Mouse (Mus musculus) ES-Bruce4 (cell line): ENCODE measurements around the gene Vmn1r8.
"Not testable (repeated sequence)": the region's sequence is repeated elsewhere in the genome, so short reads cannot be mapped to it uniquely, and the experiment has no call there.

ENCODE experiments used
- CTCF ChIP-seq: IDR thresholded peaks from one replicate; pipeline ENCODE4 v1.8.1; 2011; ENCODE audit warnings: low read depth, low read length
- POLR2A ChIP-seq: IDR thresholded peaks from one replicate; pipeline ENCODE4 v1.8.1; 2011; ENCODE audit warnings: low read length; ENCODE audit not compliant: insufficient read depth

GRCm38 (mm10) chr6:57025224-57025623, 6.9 kb upstream of the Vmn1r8 start, which contains the start of gene Vmn1r7:
- not testable (repeated sequence) for TF ChIP-seq POLR2A, CTCF
